Mouse (Mus musculus): ENCODE results near the gene Entpd5. TPM values are rescaled to one million over a fixed set of nuclear protein-coding genes. Genes with fewer than 3 reads are reported as not detected.

The Entpd5 gene
- polyA plus RNA-seq, 1 experiment from 2014 or later = 26.0 TPM

Other genes starting within 250 kb of the Entpd5 start
- gene Elmsan1, start 190.1 kb downstream of the Entpd5 start, polyA plus RNA-seq (2015; fragmentation: Nextera tagmentation; extraction: Ambion mirVana) = 8.7 and 9.4 TPM in 2 replicates
- 32.0 and 34.5 TPM in 2 replicates for gene Ptgr2, start 123.8 kb downstream of the Entpd5 start, polyA plus RNA-seq (2015; fragmentation: Nextera tagmentation; extraction: Ambion mirVana)
- gene Zfp410, start 92.2 kb downstream of the Entpd5 start, polyA plus RNA-seq (2015; fragmentation: Nextera tagmentation; extraction: Ambion mirVana) = 65.4 and 70.2 TPM in 2 replicates
- gene Coq6, start 47.4 kb downstream of the Entpd5 start, polyA plus RNA-seq (2015; fragmentation: Nextera tagmentation; extraction: Ambion mirVana) = 43.6 and 47.8 TPM in 2 replicates
- gene Fam161b, start 47.2 kb downstream of the Entpd5 start, polyA plus RNA-seq (2015; fragmentation: Nextera tagmentation; extraction: Ambion mirVana) = 2.6 and 3.6 TPM in 2 replicates
- 0.70 and 0.89 TPM in 2 replicates for gene Bbof1, start within 50 bp of the Entpd5 start, polyA plus RNA-seq (2015; fragmentation: Nextera tagmentation; extraction: Ambion mirVana)
- 25.8 and 25.9 TPM in 2 replicates for gene Rnf113a2, start 8.2 kb upstream of the Entpd5 start, polyA plus RNA-seq (2015; fragmentation: Nextera tagmentation; extraction: Ambion mirVana)
- 47.4 and 48.2 TPM in 2 replicates for gene Aldh6a1, start 42.0 kb upstream of the Entpd5 start, polyA plus RNA-seq (2015; fragmentation: Nextera tagmentation; extraction: Ambion mirVana)
- 16.3 and 16.9 TPM in 2 replicates for gene Lin52, start 42.4 kb upstream of the Entpd5 start, polyA plus RNA-seq (2015; fragmentation: Nextera tagmentation; extraction: Ambion mirVana)
- gene Vsx2, start 160.7 kb upstream of the Entpd5 start, polyA plus RNA-seq (2015; fragmentation: Nextera tagmentation; extraction: Ambion mirVana) = not detected in 2 replicates
- gene Abcd4, start 208.4 kb upstream of the Entpd5 start, polyA plus RNA-seq (2015; fragmentation: Nextera tagmentation; extraction: Ambion mirVana) = 12.8 and 13.2 TPM in 2 replicates
- gene Vrtn, start 232.0 kb upstream of the Entpd5 start, polyA plus RNA-seq (2015; fragmentation: Nextera tagmentation; extraction: Ambion mirVana) = not detected in 2 replicates